In genomic region chr10:119607501-119607900, GRCm38 (mm10) we compare ENCODE assay signal across 20 mouse cellular contexts.
DNase-seq lines count a peak whose midpoint lies in the region; TF ChIP-seq lines count a peak whose summit lies in the region.
"Had no signal": no experiment of that assay in that cellular context is flagged by ENCODE, and none has a peak within 500 bp of the region (broad histone marks: within the 10 kb centered on the region; RNA-seq: fewer than 3 reads in every experiment).

No protein-coding gene starts in this region.

- H3K79me3 ChIP-seq in C2C12 (ENCODE audit: low read depth) = no peaks in the 10 kb centered on the region

- H3ac ChIP-seq in C2C12 (ENCODE audit: control insufficient read depth, insufficient read length, low read depth) = no peak overlapping the region
- no peak overlapping the region for H3ac ChIP-seq in myocyte (ENCODE audit: control insufficient read depth, insufficient read length)

- no peak for TF ChIP-seq POLR2A in myocyte (IDR thresholded peaks at IDR 0.05; ENCODE audit: insufficient read length, low read depth)

- H3K4me3 ChIP-seq in C2C12 (ENCODE audit: insufficient read depth, poor library complexity, severe bottlenecking) = no peak overlapping the region
- no peak overlapping the region for H3K4me3 ChIP-seq in myocyte

- TF ChIP-seq CTCF in C2C12 (IDR thresholded peaks at IDR 0.05; ENCODE audit: control insufficient read depth, insufficient read depth, insufficient read length) = no peak

- DNase-seq in adrenal gland, adult 2 months = peak; percentile 6
- no peak for DNase-seq in adrenal gland, postnatal 25 days
- DNase-seq in ovary, postnatal 36 days (ENCODE audit: low spot score) = no peak
- no peak for DNase-seq in frontal cortex, postnatal 36 days (ENCODE audit: low spot score in 2 of 2)
- DNase-seq: adrenal gland, adult 8-10 months; adrenal gland, postnatal 10 days; adrenal gland, postnatal 14 days; adrenal gland, postnatal 36 days; B cell, adult 2 months; cerebellum, adult 11 months; cerebellum, adult 11-12 months; cerebellum, adult 18-20 months; cerebellum, adult 2 months; cerebellum, adult 8-10 months; cerebellum, adult 9-10 months had no signal

- H3K27me3 ChIP-seq in C2C12 (ENCODE audit: control insufficient read depth, insufficient read depth, insufficient read length) (no peaks in the 10 kb centered on the region), myocyte (ENCODE audit: control insufficient read depth, insufficient read depth, insufficient read length) (no peaks in the 10 kb centered on the region)
- H3K27me3 ChIP-seq: CH12.LX, Patski had no signal

- H3K79me2 ChIP-seq in C2C12 (ENCODE audit: control insufficient read depth, insufficient read depth) (no peaks in the 10 kb centered on the region), myocyte (ENCODE audit: control insufficient read depth, insufficient read depth) (no peaks in the 10 kb centered on the region)

- H3K4me2 ChIP-seq in myocyte (ENCODE audit: low read depth) = no peak overlapping the region

- H3K36me3 ChIP-seq in C2C12 (ENCODE audit: control insufficient read depth, insufficient read depth) = no peaks in the 10 kb centered on the region
- H3K36me3 ChIP-seq in myocyte (ENCODE audit: control insufficient read depth, insufficient read depth) = no peaks in the 10 kb centered on the region
- H3K36me3 ChIP-seq: G1E had no signal

TF ChIP-seq in C2C12, 6 proteins besides CTCF, POLR2A, EP300 and RAD21:
- TF ChIP-seq MYOD1 (IDR thresholded peaks at IDR 0.05; ENCODE audit: control insufficient read depth, insufficient read length, low read depth) (peak; percentile 20), MYOG (IDR thresholded peaks at IDR 0.05; ENCODE audit: control insufficient read depth, extremely low read depth, insufficient read length) (no peak)
TF ChIP-seq in C2C12: peak in this region for 1.

TF ChIP-seq in myocyte, 11 proteins besides CTCF, POLR2A, EP300 and RAD21:
- TF ChIP-seq CEBPB (IDR thresholded peaks at IDR 0.05; ENCODE audit: insufficient read depth, poor library complexity, severe bottlenecking) (no peak), USF1 (IDR thresholded peaks at IDR 0.05; ENCODE audit: low read depth) (no peak), MYOD1 (IDR thresholded peaks at IDR 0.05; ENCODE audit: control insufficient read depth in 1 of 3, insufficient read length in 2 of 3, low read depth in 2 of 3) (peak in 2 of 3 experiments; percentile 51 to 71)
